Mouse (Mus musculus): Measurements from ENCODE around the gene Bcl9l. TPM values are rescaled to one million over a fixed set of nuclear protein-coding genes. Genes with fewer than 3 reads are reported as not detected.
"Not testable (repeated sequence)": the region's sequence is repeated elsewhere in the genome, so short reads cannot be mapped to it uniquely, and the experiment has no call there.

The Bcl9l gene
- total RNA-seq (2021): 10 to 100 TPM; 64.0 to 72.3 TPM
- long read RNA-seq, full-length matches to known transcripts: 1 of 22 reads
- long read RNA-seq, partial matches to known transcripts: 20 of 22 reads
- long read RNA-seq, other reads (novel, unspliced or antisense): 1 of 22 reads

- DNase-seq (ENCODE audit: low spot score in 2 of 2): peak; percentile 89 to 94
These were observed at the start of gene Bcl9l for GRCm38 (mm10) chr9:44482552-44482951. Bcl9l (plus strand) TSS chr9:44482825.

GRCm38 (mm10) chr9:44435747-44436146, 46.9 kb upstream of the Bcl9l start:
- no peak for DNase-seq (ENCODE audit: low spot score in 2 of 2)

- no peak for DNase-seq (ENCODE audit: low spot score in 2 of 2)
These were observed 41.7 kb upstream of the Bcl9l start, which contains the start of gene Foxr1 for GRCm38 (mm10) chr9:44440961-44441360. Foxr1 (minus strand) TSS chr9:44441136.

GRCm38 (mm10) chr9:44444402-44445025, 38.1 kb upstream of the Bcl9l start:
- not testable (repeated sequence) for DNase-seq (ENCODE audit: low spot score in 2 of 2)

GRCm38 (mm10) chr9:44450387-44450786, 32.2 kb upstream of the Bcl9l start:
- no peak for DNase-seq (ENCODE audit: low spot score in 2 of 2)

GRCm38 (mm10) chr9:44454132-44454890, 28.3 kb upstream of the Bcl9l start:
- DNase-seq (ENCODE audit: low spot score in 2 of 2): peak; percentile 60 to 90

GRCm38 (mm10) chr9:44454891-44455220, 27.8 kb upstream of the Bcl9l start, which contains the start of gene Upk2:
Upk2 (minus strand) TSS chr9:44454976.
- no peak for DNase-seq (ENCODE audit: low spot score in 2 of 2)

- peak; percentile 88 to 96 for DNase-seq (ENCODE audit: low spot score in 2 of 2)
These were observed 25.4 kb upstream of the Bcl9l start for GRCm38 (mm10) chr9:44457035-44457742.

- no peak for DNase-seq (ENCODE audit: low spot score in 2 of 2)
These were observed 20.7 kb upstream of the Bcl9l start for GRCm38 (mm10) chr9:44461950-44462349.

- DNase-seq (ENCODE audit: low spot score in 2 of 2): no peak
These were observed 14.4 kb upstream of the Bcl9l start for GRCm38 (mm10) chr9:44468224-44468623.

GRCm38 (mm10) chr9:44468800-44469199, 13.8 kb upstream of the Bcl9l start:
- peak in 1 of 2 experiments; percentile 42 for DNase-seq (ENCODE audit: low spot score in 2 of 2)

GRCm38 (mm10) chr9:44473184-44473583, 9.4 kb upstream of the Bcl9l start:
- no peak for DNase-seq (ENCODE audit: low spot score in 2 of 2)

- no peak for DNase-seq (ENCODE audit: low spot score in 2 of 2)
These were observed 8.3 kb upstream of the Bcl9l start for GRCm38 (mm10) chr9:44474327-44474726.

GRCm38 (mm10) chr9:44475936-44476335, 6.7 kb upstream of the Bcl9l start:
- DNase-seq (ENCODE audit: low spot score in 2 of 2): no peak

GRCm38 (mm10) chr9:44477339-44478228, 5.0 kb upstream of the Bcl9l start:
- peak in 1 of 2 experiments; percentile 77 for DNase-seq (ENCODE audit: low spot score in 2 of 2)

- DNase-seq (ENCODE audit: low spot score in 2 of 2): peak in 1 of 2 experiments; percentile 72
These were observed 4.2 kb upstream of the Bcl9l start for GRCm38 (mm10) chr9:44478229-44478921.

GRCm38 (mm10) chr9:44478959-44479605, 3.5 kb upstream of the Bcl9l start:
- DNase-seq (ENCODE audit: low spot score in 2 of 2): peak in 1 of 2 experiments; percentile 73

GRCm38 (mm10) chr9:44479628-44480428, 2.8 kb upstream of the Bcl9l start:
- DNase-seq (ENCODE audit: low spot score in 2 of 2): peak; percentile 81 to 93

GRCm38 (mm10) chr9:44482112-44482511, 513 bp upstream of the Bcl9l start:
- DNase-seq (ENCODE audit: low spot score in 2 of 2): no peak

Measured in layer of hippocampus, adult 18-20 months (tissue).